Mouse (Mus musculus) CH12.LX (cell line): Measurements from ENCODE around the gene Sgk2.

ENCODE experiments used
- POLR2A ChIP-seq: IDR thresholded peaks from 2 replicates; pipeline ENCODE4 v1.6.1; 2011; ENCODE audit warnings: low read depth, mild to moderate bottlenecking, improper control_type of control experiment, low read length
- RCOR1 ChIP-seq: conservative IDR thresholded peaks from 2 replicates; pipeline ENCODE4 v1.6.1; 2012; ENCODE audit warnings: low read depth, mild to moderate bottlenecking, inconsistent platforms, low read length, improper control_type of control experiment
- TBP ChIP-seq: conservative IDR thresholded peaks from 2 replicates; pipeline ENCODE4 v1.6.1; 2011; ENCODE audit warnings: low read depth, low read length, improper control_type of control experiment

GRCm38 (mm10) chr2:162961321-162961720 is 25.8 kb upstream of the Sgk2 start:
- TF ChIP-seq TBP (no peak), POLR2A (no peak), RCOR1 (no peak)
